Mouse (Mus musculus) hindlimb bud, embryonic 11.5 days (tissue): ENCODE data around the gene Fxyd3.

Experiments
- DNase-seq: peaks from one replicate; pipeline ENCODE4 v3.0.0-alpha.2; 2012; ENCODE audit warnings: low read depth, low spot score; ENCODE audit errors: extremely low spot score

Gene Fxyd3

GRCm38 (mm10) chr7:31076492-31076891, at the start of gene Fxyd3:
Fxyd3 (minus strand) TSS chr7:31076704.
- no peak for DNase-seq

DNA sequence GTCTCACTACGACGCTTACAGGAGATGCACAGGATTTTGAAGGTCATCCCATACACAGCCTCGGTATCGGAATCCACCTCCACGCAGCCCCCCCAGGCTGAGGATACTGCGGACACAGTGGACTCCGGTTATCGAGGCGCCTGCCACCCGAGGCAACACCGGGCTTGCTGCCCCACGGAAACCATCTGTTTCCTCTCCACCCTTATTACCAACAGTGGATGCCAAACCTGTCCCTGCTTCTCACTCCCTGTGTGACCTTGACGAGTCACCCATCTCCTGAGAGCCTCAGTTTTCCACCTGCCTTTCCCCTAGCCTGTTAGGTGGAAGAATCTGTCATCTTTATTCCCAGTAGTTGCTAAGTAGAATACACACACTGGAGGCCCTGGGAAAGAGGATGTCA, 48.6 kb upstream of the Fxyd3 start:
- no peak for DNase-seq

- no peak for DNase-seq
Measured at GRCm38 (mm10) chr7:31124381-31124780, 47.9 kb upstream of the Fxyd3 start.

- no peak for DNase-seq
Measured at GRCm38 (mm10) chr7:31123697-31124096, 47.2 kb upstream of the Fxyd3 start.

- no peak for DNase-seq
Measured at GRCm38 (mm10) chr7:31122641-31123631, 46.4 kb upstream of the Fxyd3 start.

- DNase-seq, result no peak
Measured at GRCm38 (mm10) chr7:31119556-31119955, 43.1 kb upstream of the Fxyd3 start.

DNA sequence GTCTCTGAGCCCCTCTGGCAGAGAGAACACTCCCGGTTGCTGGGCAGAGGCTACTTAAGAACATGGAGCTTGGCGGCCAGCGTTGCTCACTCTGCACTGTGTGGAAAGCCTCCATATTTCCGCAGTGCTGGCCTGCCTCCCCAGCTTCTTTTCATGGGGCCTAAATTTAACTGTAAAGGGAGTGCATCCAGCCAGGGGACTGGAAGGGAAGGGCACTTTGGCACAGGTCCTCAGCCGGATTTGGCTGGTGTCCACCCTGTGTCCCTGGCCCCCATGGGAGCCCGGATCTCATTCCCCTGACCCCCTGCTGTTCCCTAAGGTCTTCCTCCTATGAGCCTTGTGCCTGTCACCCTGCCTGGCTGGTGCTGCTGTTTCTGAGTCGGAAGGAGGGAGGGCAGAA, 42.0 kb upstream of the Fxyd3 start:
- no peak for DNase-seq

- DNase-seq, result no peak
Measured at GRCm38 (mm10) chr7:31117465-31117864, 41.0 kb upstream of the Fxyd3 start.

GRCm38 (mm10) chr7:31116721-31117145, 40.2 kb upstream of the Fxyd3 start:
- no peak for DNase-seq

DNA sequence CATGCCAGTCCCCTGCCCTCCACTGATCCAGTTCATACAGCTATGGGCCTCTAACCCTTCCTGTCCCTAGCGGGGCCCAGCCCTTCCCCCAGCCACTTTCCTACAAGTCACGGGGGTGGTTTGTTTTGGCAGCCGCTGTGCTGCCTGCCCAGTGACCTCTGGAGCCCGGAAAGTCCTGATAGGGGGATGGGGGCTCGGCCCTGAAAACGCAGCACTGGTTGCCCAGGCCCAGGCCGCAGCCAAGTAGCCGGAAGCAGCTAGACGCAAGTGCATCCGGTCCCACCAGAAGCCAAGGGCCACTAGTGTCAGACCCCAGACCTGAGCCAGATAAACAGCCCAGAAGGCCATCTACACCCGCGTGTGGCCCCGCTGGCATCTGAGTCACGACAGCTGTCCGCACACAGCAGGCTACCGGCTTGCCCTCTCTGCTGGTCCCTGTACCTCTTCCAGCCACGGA, 39.1 kb upstream of the Fxyd3 start:
- DNase-seq, result no peak

- DNase-seq, result no peak
Measured at GRCm38 (mm10) chr7:31115182-31115581, 38.7 kb upstream of the Fxyd3 start, which contains the start of gene Hpn. Hpn (minus strand) TSS chr7:31115290.

DNA sequence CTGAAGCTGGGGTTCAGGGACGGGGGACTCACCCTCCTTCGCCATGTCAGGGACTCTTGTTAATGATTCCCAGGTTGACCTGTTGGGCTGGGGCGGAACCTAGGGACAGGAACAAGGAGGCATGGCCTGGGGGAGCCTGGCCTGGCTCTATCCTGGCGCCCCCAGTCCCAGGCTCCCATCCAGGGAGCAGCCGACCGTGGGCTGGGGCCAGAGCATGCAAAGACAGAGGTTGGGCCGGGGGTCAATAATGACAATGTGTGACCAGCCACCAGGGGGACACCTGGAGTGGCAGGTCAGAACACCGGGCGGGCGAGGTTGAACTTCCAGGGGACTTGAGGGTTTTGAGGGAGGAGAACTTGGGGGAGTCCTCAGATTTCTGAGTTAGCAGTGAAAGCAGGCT, 38.1 kb upstream of the Fxyd3 start:
- DNase-seq, result no peak

GRCm38 (mm10) chr7:31113800-31114199, 37.3 kb upstream of the Fxyd3 start:
- DNase-seq, result no peak

GRCm38 (mm10) chr7:31112036-31112435, 35.5 kb upstream of the Fxyd3 start:
- no peak for DNase-seq

DNA sequence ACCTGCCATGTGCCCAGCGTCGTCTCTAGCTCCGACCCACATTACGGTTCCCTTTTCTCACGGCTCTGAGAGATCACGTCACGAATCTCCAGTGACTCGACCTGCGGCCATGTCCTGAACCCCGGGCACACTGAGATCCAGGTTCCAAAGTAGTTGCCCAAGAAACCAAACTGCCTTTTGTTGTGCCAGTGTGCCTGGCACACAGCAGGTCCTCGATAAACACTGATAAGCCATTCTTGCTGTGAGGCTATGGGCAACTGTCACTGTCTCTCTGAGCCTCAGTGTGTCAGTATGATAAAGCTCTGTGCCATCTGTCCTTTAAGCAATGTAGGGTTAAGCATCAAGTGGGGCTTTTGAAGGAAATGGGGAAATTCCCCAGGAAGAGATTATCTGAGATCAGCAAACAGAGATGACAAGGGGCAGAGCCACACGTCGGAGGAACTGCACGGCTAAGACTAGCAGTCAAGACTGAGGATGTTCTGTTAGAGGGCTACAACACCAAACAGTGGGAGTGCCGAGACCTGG, 34.4 kb upstream of the Fxyd3 start:
- no peak for DNase-seq

DNA sequence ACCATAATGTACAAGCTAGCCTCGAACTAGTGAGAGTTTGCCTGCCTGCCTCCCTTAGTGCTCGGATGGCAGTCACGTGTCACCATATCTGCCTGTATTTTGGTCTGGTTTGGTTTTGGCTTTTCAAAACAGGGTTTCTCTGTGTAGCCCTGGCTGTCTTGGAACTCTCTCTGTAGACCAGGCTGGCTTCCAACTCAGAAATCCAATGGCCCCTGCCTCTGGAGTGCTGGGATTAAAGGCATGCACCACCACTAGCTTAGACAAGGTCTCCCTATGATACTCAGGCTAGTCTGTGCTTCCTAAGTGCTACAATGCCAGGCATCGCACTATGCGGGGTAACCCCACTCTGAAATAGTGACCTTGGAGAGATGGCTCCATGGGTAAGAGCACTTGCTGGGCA, 33.3 kb upstream of the Fxyd3 start:
- no peak for DNase-seq

GRCm38 (mm10) chr7:31109091-31109490, 32.6 kb upstream of the Fxyd3 start:
- DNase-seq, result no peak

GRCm38 (mm10) chr7:31107781-31108180, 31.3 kb upstream of the Fxyd3 start:
- no peak for DNase-seq

DNA sequence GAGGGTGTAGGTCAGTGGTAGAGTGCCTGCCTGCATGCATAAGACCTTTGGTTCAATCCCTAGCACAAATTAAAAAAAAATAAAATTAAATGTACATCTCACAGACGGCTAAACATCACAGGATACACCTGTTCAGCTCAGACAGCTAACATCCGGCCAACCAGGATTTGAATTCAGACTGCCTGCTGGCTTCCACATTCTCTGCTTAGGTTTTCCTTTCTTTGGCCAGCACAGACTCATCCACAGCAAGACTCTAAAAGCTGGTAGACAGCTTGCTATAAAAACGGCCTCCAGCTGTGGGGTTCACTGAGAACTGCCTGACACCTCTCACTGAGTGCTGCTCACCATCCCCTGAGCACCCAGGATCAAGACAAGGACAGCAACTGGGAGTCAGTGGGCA, 29.7 kb upstream of the Fxyd3 start:
- DNase-seq, result no peak

GRCm38 (mm10) chr7:31105061-31105768, 28.7 kb upstream of the Fxyd3 start:
- DNase-seq, result no peak

DNA sequence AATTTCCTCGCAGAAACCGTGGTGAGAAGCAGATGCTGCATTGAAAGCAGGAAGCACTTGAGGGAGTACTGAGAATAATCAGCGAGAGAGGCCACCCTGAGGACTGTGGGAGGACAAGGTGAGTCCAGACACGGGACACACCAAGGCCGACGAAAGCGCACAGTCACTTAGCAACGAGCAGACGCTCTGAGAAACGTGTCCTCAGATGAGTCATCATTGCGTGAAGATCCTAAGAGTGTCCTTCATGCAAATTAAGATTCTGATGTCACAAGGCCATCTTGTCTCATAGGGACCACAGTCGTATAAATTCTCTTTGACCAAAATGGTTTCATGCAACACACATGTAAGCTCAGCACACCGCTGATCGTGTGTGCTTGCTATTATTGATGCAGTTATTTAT, 24.3 kb upstream of the Fxyd3 start:
- no peak for DNase-seq

DNA sequence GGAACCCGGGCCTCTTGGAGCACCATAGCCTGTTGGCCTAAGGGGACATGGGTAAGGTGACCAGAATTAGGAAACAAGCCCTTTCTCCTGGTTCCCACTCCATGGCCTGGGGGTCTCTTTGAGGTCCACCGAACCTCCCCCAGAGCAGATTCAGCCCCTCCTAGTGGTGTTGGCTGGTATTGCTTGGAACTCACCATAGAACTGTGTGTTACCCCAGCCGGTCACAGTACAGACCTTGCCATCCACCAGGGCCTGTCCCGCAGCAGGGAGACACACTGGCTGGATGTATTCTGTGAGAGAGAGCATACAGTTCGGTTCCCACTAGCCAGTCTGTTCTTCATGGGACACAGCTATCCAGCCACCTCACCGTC, 23.1 kb upstream of the Fxyd3 start:
- DNase-seq, result no peak
